Mouse (Mus musculus) heart, adult 2 months (tissue): ENCODE data around the gene Gm20388. TPM values are rescaled to one million over a fixed set of nuclear protein-coding genes. Genes with fewer than 3 reads are reported as not detected.
A peak's percentile ranks its signal among the peaks of the same experiment; 100 is the strongest.

Experiments
- DNase-seq, 2 experiments: peaks; one replicate each; pipeline ENCODE4 v3.0.0; 2021
- H3K27ac ChIP-seq: fragments of 200-600 bp; 2 replicates; pipeline ENCODE4 v1.8.1; 2022
- H3K27me3 ChIP-seq: fragments of 200-500 bp; 2 replicates; pipeline ENCODE4 v1.6.1; 2012; ENCODE audit warnings: mild to moderate bottlenecking, low read length, inconsistent platforms, mixed read lengths; ENCODE audit not compliant: control insufficient read depth, insufficient read depth
- H3K36me3 ChIP-seq: fragments of 200-500 bp; 2 replicates; pipeline ENCODE4 v1.6.1; 2012; ENCODE audit warnings: low read length, inconsistent platforms; ENCODE audit not compliant: control insufficient read depth, insufficient read depth
- H3K4me1 ChIP-seq: fragments of 200-500 bp; 2 replicates; pipeline ENCODE4 v1.6.1; 2011; ENCODE audit warnings: low read length; ENCODE audit not compliant: control insufficient read depth, insufficient read depth
- H3K4me3 ChIP-seq: fragments of 200-600 bp; 2 replicates; pipeline ENCODE4 v1.8.1; 2022
- H3K79me2 ChIP-seq: fragments of 200-500 bp; replicated peaks from 2 replicates; pipeline ENCODE4 v1.6.1; 2012; ENCODE audit warnings: mild to moderate bottlenecking, inconsistent platforms, low read length, moderate library complexity, mixed read lengths; ENCODE audit not compliant: control insufficient read depth, insufficient read depth
- H3K9ac ChIP-seq: fragments of 200-500 bp; 2 replicates; pipeline ENCODE4 v1.6.1; 2012; ENCODE audit warnings: low read depth, mild to moderate bottlenecking, control low read depth, inconsistent platforms, low read length, mixed read lengths
- CTCF ChIP-seq: fragments of 200-600 bp; IDR thresholded peaks from 2 replicates; pipeline ENCODE4 v1.8.1; 2022; ENCODE audit warnings: antibody characterized with exemption, mild to moderate bottlenecking, moderate library complexity
- EP300 ChIP-seq: fragments of 200-500 bp; IDR thresholded peaks from 2 replicates; pipeline ENCODE4 v1.6.1; 2011; ENCODE audit warnings: low read depth, low read length, control low read depth; ENCODE audit not compliant: insufficient read depth
- POLR2A ChIP-seq: fragments of 200-500 bp; IDR thresholded peaks from 2 replicates; pipeline ENCODE4 v1.6.1; 2011; ENCODE audit warnings: mild to moderate bottlenecking, low read depth, low read length, control low read depth; ENCODE audit not compliant: insufficient read depth
- WGBS: fragments of 180-500 bp; shearing (Covaris S2); methylation state at CpG from one replicate; pipeline ENCODE4 v1.1.7; 2018; 5-methylcytosine and 5-hydroxymethylcytosine counted together
- intact Hi-C: fragments of 180-260 bp; cut with DNase I; formaldehyde crosslinking; loops from one replicate; pipeline ENCODE4 v1.15.1; 2025
- polyA plus RNA-seq: library from polyadenylated mRNA; depleted of rRNA; stranded (reverse); fragments of >200 nt; gene quantifications from 2 replicates; pipeline ENCODE4 v1.2.3, GENCODE M21; 2012
- total RNA-seq, 2 experiments: library from RNA; stranded (reverse); gene quantifications; 2 replicates each; pipeline ENCODE4 v1.2.3; 2021

The Gm20388 gene
- total and polyA plus RNA-seq, 3 experiments, result 1.8 to 32.3 TPM; not detected in 1

GRCm38 (mm10) chr8:122280156-122280555, 2369.5 kb downstream of the Gm20388 start:
- H3K4me1 ChIP-seq, result peaks cover 7% of the 10 kb centered on the region
- 55% methylated on average over 4 of the region's 4 CpGs for WGBS

GRCm38 (mm10) chr8:122280588-122281316, 2370.1 kb downstream of the Gm20388 start:
- H3K27ac ChIP-seq, result peak overlapping the region; percentile 86
- H3K4me3 ChIP-seq, result peak overlapping the region; percentile 42
- peaks cover 11% of the 10 kb centered on the region for H3K4me1 ChIP-seq
- TF ChIP-seq CTCF (no peak), EP300 (no peak), POLR2A (no peak)
- intact Hi-C loops, result loop anchor here (5.0 kb wide), 1 partner anchor 162 kb away; the partner anchor contains the start of gene Mvd
- no peak for DNase-seq
- H3K27me3 ChIP-seq, result no peaks in the 10 kb centered on the region
- H3K79me2 ChIP-seq, result 0 out of 2 replicates have a peak, but pooled peaks cover 2% of the 10 kb centered on the region
- no peaks in the 10 kb centered on the region for H3K36me3 ChIP-seq
- peak overlapping the region; percentile 25 for H3K9ac ChIP-seq
- 17% methylated on average over 20 of the region's 20 CpGs for WGBS

More at GRCm38 (mm10) chr8:122280156-122280555, 2369.5 kb downstream of the Gm20388 start:
- Histone ChIP-seq H3K4me3 (no peak overlapping the region), H3K9ac (no peak overlapping the region), H3K27me3 (no peaks in the 10 kb centered on the region), H3K79me2 (0 out of 2 replicates have a peak, but pooled peaks cover 2% of the 10 kb centered on the region), H3K27ac (no peak overlapping the region; the same call in 1 of the 2 replicates), H3K36me3 (no peaks in the 10 kb centered on the region)
- no peak for TF ChIP-seq EP300
- TF ChIP-seq CTCF, result peak; percentile 36
- intact Hi-C loops, result loop anchor here (5.0 kb wide), 1 partner anchor 162 kb away; the partner anchor contains the start of gene Mvd
- no peak for DNase-seq

GRCm38 (mm10) chr8:122281317-122282034, 2370.8 kb downstream of the Gm20388 start:
- Histone ChIP-seq H3K27ac (peak overlapping the region; percentile 86), H3K4me3 (peak overlapping the region; percentile 42), H3K79me2 (0 out of 2 replicates have a peak, but pooled peaks cover 2% of the 10 kb centered on the region), H3K9ac (peak overlapping the region; percentile 68), H3K36me3 (no peaks in the 10 kb centered on the region), H3K4me1 (peaks cover 11% of the 10 kb centered on the region), H3K27me3 (no peaks in the 10 kb centered on the region)
- WGBS, result under 1% methylated on average over 47 of the region's 47 CpGs
- TF ChIP-seq POLR2A (peak; percentile 82), EP300 (0 out of 2 replicates have a peak, but pooled peaks have one; percentile 8), CTCF (no peak)
- DNase-seq, result peak; percentile 100
- intact Hi-C loops, result loop anchor here (5.0 kb wide), 1 partner anchor 161 kb away; the partner anchor contains the start of gene Mvd

- no peaks in the 10 kb centered on the region for H3K27me3 ChIP-seq
- TF ChIP-seq EP300, result 0 out of 2 replicates have a peak, but pooled peaks have one; percentile 7
- no peak; the same call in 1 of the 2 replicates for TF ChIP-seq POLR2A
- peak; percentile 44 for TF ChIP-seq CTCF
- H3K4me1 ChIP-seq, result peaks cover 11% of the 10 kb centered on the region
- intact Hi-C loops, result loop anchor here (5.0 kb wide), 1 partner anchor 160 kb away; the partner anchor contains the start of gene Mvd
- 6% methylated on average over 55 of the region's 60 CpGs for WGBS
- 0 out of 2 replicates have a peak, but pooled peaks cover 2% of the 10 kb centered on the region for H3K79me2 ChIP-seq
- H3K27ac ChIP-seq, result peak within 1 kb of the TSS; percentile 91
- H3K9ac ChIP-seq, result peak within 1 kb of the TSS; percentile 70
- no peak for DNase-seq
- peak within 1 kb of the TSS; percentile 70 for H3K4me3 ChIP-seq
- H3K36me3 ChIP-seq, result no peaks in the 10 kb centered on the region
Observed at GRCm38 (mm10) chr8:122282035-122282358, 2371.4 kb downstream of the Gm20388 start, which contains the start of gene Zfpm1. Gene Zfpm1, plus strand, starts transcription at chr8:122282141.

- WGBS, result under 1% methylated on average over 70 of the region's 70 CpGs
- peak; percentile 58 to 65 for DNase-seq
- Histone ChIP-seq H3K79me2 (0 out of 2 replicates have a peak, but pooled peaks cover 3% of the 10 kb centered on the region), H3K27me3 (no peaks in the 10 kb centered on the region), H3K4me3 (peak overlapping the region; percentile 70), H3K9ac (peak overlapping the region; percentile 70), H3K27ac (peak overlapping the region; percentile 91), H3K36me3 (no peaks in the 10 kb centered on the region), H3K4me1 (peaks cover 11% of the 10 kb centered on the region)
- intact Hi-C loops, result loop anchor here (5.0 kb wide), 1 partner anchor 160 kb away; the partner anchor contains the start of gene Mvd
- TF ChIP-seq POLR2A, result no peak
- no peak for TF ChIP-seq CTCF
- no peak for TF ChIP-seq EP300
Observed at GRCm38 (mm10) chr8:122282501-122283355, 2372.1 kb downstream of the Gm20388 start.
